Mouse (Mus musculus): ENCODE data around the gene Slc13a2. TPM values are rescaled to one million over a fixed set of nuclear protein-coding genes. Genes with fewer than 3 reads are reported as not detected.

The Slc13a2 gene
- total RNA-seq (2021) = not detected
- long read RNA-seq, experiment 1 = 0 reads
- long read RNA-seq, experiment 2 = 0 reads

DNA sequence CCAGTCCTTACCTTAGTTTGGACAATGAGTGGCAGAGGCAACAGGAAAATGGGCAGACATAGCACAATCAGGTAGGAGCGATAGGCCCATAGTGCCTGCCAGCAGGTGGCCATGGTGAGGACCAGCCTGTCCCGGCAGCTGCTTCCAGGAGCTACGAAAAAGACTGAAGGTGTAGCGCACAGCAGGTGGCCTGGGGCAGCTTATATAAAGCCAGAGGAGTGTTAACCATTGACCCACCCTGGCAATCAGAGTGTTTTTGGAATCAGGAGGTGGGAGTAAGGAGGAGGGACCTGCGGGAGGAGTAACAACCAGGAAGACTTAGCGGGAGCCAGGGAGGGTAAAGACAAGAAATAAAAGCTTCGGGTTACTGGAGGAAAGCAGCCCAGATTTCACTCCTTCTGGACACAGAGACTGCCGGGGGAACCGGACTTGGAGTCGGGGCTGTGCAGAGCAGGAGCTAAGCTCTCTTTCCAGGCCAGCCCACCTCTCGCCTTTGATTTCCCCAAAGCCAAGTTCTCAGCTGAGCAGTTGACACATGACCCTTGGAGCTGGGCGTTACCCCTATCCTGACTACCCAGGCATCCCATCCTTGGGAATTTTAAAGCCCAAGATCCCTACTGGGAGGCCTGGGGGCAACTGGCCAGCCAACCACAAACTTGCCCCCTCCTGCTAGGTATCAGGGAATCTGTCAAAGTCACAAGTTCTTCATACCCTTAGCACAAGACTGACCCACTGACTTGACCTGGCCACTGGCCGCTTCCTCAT lies at the start of gene Slc13a2:
Gene Slc13a2, minus strand, starts transcription at position 163 of the 765 bp plus-strand sequence.
- intact Hi-C loops (cut with DNase I) = no loop called here
- no peak for DNase-seq (ENCODE audit: low spot score in 2 of 2)

DNA sequence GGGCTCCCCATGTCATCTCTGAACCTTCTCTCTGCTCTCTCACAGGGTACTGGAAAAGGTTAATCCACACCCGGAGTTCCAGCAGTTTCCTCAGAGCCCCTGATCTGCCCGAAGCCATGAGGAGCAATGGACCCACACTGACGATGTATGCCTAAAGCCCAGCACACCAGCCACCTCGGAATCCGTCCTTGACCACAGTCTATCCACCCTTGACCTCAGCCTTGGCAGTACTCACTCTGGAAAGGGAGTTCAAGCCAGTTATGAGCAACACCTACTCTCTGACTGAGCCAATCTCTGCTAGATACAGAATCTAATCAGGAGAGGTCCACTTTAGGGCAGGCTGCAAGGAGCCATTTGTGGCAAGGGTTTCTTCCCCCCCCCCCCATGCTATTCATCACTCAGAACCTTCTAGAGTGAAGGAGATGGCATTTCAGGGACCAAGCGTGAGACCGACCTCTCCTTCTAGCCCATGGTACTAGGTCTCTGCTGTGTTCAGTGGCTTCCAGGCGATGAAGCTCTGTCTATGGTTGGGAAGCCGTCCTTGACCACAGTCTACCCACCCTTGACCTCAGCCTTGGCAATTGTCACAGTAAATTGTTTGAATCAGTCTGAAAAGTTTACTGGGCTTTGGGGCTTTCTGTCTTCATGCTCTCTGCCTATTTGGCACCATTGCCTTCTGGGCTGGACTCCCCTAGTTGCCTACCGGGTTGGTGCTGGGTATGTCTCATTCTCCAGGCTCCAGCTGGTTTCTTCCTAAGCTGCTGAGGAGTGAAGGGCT lies 49.5 kb upstream of the Slc13a2 start:
- intact Hi-C loops (cut with DNase I) = no loop called here
- no peak for DNase-seq (ENCODE audit: low spot score in 2 of 2)

DNA sequence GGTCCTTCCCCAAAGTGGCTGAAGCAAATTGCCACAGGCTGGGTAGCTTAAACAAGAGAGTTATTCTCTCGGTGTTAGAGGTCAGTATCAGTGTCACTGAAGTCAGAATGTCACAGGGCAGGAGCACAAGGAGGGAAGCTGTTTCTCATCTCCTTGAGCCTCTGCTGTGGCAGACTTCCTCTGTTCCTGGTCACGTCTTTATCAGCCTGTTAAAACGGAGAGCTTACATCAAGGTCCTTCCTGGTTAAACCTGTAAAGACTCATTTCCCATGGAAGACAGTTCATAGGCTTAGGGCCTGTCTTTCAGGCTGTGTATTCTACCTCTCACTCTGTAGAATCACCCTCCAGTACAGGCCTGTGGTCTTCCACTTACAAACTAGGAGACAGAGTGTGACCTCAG lies 45.9 kb upstream of the Slc13a2 start:
- intact Hi-C loops (cut with DNase I) = no loop called here
- no peak for DNase-seq (ENCODE audit: low spot score in 2 of 2)

DNA sequence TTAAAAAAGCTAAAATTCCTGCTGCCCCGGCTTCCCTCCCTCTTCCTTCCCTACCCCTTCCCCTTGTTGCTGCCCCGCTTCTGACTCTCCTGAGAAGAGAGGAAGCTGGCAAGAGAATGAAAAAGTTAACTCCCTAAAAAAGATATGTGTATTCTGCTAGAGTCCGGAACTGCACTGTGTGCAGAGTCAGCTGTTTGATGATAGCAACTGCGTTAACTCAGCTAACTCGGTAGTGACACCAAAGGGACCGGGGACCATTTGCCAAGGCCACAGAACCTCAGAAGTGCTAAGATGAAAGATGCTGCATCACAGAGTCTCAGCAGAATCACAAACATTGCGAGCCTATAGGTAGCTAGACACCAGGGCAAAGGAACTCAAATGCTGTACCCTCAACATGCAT lies 45.5 kb upstream of the Slc13a2 start:
- no peak for DNase-seq (ENCODE audit: low spot score in 2 of 2)
- intact Hi-C loops (cut with DNase I) = no loop called here

DNA sequence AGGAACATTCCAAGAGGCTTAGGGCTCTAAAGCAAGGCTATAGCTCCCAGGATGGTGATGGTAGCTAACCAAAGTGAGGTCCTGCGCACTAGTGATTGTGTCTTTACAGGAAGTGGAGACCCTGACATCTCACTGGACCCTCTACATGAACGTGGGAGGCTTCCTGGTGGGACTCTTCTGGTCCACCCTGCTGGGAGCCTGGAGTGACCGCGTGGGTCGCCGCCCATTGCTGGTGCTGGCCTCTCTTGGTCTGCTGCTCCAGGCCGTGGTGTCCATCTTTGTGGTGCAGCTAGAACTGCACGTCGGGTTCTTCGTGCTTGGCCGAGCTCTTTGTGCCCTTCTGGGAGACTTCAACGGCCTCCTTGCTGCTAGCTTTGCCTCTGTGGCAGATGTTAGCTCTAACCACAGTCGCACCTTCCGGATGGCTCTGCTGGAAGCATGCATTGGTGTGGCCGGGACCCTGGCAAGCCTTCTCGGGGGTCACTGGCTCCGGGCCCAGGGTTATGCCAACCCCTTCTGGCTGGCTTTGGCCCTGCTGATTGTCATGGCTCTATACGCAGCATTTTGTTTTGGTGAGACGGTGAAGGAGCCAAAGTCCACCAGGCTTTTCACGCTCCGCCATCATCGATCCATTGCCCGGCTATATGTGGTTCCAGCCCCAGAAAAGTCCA lies 44.4 kb upstream of the Slc13a2 start:
- no peak for DNase-seq (ENCODE audit: low spot score in 2 of 2)
- intact Hi-C loops (cut with DNase I) = no loop called here

DNA sequence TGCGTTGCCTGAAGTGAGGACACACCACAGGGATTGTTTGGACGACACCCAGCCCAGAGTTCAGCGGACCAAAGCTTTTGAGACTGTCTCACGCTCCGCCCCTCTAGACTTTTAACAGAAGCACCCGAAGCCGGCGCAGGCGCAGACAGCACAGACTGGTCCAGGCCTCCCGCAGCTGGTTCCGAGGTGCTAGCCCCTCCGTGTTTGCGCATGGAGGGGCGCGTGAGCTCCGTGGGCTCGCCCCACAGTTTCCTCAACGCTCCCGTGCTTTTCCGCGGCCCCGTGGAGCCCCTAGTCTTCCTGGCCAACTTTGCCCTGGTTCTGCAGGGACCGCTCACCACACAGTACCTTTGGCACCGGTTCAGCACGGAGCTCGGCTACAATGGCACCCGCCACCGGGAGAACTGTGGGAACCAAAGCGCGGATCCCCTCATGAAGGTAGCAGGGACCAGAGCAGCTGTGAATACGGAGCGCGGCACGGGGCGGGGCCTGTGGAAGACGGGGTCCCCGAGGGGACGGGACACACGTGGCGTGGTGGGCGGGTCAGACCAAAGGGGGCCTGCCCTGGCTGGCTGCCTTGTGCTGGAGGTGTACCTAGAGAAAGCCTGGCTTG lies 43.7 kb upstream of the Slc13a2 start, which contains the start of gene Slc46a1:
Gene Slc46a1, plus strand, starts transcription at position 130 of the 613 bp plus-strand sequence.
- intact Hi-C loops (cut with DNase I) = no loop called here
- peak; percentile 77 to 81 for DNase-seq (ENCODE audit: low spot score in 2 of 2)

DNA sequence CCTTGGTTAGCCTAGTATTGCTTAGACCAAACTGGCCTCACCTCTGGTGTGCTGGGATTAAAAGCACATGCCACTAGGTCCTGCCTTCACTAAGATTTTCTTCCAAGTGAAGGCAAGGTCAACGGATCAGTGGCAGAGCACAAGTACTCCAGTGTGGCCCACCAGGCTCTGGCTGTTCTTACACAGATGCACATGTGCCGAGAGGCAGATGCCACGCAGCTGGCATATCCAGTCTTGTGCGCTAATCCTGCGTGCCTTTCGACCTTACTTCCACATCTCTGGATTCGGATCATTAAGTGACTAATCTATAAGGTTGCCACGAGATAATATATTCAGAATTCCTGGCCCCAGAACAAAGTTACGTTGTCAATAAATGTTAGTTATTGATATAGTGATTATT lies 43.1 kb upstream of the Slc13a2 start:
- intact Hi-C loops (cut with DNase I) = no loop called here
- no peak for DNase-seq (ENCODE audit: low spot score in 2 of 2)

DNA sequence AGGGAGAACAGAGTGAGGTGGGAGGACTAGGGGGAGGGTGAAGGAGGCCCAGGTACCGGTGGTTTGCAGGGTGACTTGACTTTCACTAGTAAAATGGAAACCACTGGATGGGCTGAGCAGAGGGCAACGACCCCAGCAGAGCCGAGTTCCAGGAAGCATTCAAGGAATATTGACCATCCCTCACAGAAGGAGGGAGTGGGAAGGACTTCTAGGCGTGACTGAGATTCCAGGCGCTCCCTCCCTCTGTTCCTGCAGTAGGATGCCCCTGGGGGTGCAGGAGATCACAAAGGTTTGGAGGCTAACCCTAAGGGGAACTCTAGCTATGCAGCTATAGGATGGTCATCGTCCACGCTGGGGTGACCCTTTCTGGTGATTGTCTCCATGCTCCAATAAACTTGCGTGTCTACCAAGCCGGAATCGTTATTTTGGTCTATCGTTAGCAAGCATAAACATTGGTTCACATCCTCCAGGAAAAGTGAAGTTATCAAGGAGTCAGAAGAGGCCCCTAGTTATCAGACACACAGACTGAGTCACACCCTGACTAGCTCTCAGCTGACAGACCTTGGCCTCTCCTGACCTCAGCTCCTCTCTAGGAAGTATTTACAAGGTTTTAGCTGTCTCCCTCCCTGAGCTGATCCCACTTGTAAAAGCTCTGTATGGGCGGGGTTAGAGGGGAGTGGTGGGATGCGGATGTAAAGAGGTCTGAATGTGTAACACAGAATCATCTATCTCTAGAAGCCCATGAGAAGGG lies 41.4 kb upstream of the Slc13a2 start:
- DNase-seq (ENCODE audit: low spot score in 2 of 2) = no peak
- intact Hi-C loops (cut with DNase I) = no loop called here

DNA sequence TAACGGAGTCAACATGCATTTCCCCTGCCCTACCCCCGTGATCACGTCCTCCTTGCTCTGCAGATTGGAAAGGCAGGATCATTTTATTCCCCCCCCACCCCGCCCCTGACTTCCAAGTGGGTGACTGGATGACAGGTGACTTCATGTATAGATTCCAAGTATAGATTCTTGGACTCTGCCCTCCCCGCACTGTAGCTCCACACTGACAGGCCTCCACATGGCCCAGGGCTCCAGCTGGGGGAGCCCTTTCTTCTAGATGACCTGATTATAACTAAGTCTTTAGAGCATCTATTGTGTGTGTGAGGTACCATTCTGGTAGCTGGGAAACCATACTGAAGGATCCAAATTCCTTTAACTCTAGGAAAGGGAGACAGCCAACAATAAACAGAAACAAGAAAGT lies 40.7 kb upstream of the Slc13a2 start:
- DNase-seq (ENCODE audit: low spot score in 2 of 2) = no peak
- intact Hi-C loops (cut with DNase I) = no loop called here

DNA sequence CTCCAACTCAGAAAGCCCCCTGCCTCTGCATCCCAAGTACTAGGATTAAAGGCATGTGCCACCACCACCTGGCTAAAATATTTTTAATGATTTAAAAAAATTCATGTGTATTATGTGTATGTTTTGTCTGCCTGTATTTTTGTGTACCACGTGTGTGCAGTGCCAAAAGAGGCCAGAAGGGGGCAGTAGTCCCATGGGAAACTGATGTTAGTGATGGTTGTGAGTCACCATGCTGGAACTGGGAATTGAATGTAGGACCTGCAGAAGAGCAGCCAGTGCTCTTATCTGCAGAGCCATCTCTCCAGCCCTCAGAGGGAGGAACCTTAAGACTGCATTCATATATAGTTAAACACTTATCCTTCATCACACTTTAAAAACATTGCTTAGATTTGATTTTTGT lies 39.9 kb upstream of the Slc13a2 start:
- intact Hi-C loops (cut with DNase I) = no loop called here

DNA sequence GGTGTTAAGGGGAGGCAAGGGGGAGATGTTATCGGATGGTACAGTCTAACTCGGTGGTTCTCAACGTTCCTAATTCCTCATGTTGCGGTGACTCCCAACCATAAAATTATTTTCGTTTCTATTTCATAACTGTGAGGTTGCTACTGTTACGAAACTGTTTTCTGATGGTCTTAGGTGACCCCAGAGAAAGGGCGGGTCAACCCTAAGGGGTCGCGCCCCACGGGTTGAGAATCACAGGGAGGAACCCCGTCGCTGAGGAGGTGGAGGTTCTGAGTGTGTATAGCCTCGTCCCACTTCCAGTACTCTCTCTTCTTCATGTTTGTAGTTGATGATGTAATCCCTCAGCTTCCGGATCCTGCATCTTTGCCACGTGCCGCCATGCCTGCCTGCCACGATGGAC lies 36.7 kb upstream of the Slc13a2 start:
- intact Hi-C loops (cut with DNase I) = no loop called here
- DNase-seq (ENCODE audit: low spot score in 2 of 2) = no peak

More for the DNA sequence above, 39.9 kb upstream of the Slc13a2 start:
- DNase-seq (ENCODE audit: low spot score in 2 of 2) = no peak

DNA sequence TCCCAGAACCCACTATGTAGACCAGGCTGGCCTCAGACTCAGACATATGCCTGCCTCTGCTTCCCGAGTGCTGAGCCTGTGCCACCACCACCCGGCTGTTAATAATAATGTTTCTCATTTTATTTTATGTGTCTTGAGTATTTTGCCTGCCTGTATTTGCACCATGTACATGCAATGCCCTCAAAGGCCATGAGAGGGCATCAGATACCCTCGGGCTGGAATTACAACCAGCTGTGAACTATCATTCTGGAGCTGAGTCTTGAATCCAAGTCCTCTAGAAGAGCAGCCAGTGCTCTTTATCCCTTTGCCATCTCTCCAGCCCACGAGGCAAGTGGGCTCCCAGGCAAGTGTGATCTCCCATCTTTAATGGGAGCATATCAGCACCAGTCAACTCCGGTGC lies 33.3 kb upstream of the Slc13a2 start:
- intact Hi-C loops (cut with DNase I) = no loop called here
- DNase-seq (ENCODE audit: low spot score in 2 of 2) = peak in 1 of 2 experiments; percentile 34

DNA sequence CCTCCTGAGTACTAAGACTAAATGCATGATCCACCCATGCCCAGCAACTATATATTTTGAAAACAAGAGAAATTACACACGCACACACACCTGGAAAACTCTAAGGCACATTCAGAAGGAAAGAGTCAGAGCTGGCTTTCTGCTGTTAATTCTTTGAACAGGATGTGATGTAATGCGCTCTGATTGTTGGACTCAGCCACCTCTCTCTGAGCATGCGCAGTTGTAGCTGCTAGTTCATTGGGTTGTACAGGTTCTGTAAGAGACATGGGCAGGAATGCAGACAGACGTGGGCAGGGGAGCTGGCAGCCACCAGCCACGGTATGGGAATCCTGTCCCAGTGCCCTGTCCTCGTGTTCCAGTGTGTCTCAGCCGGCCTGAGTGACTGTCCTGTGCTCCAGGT lies 32.3 kb upstream of the Slc13a2 start:
- intact Hi-C loops (cut with DNase I) = no loop called here

DNA sequence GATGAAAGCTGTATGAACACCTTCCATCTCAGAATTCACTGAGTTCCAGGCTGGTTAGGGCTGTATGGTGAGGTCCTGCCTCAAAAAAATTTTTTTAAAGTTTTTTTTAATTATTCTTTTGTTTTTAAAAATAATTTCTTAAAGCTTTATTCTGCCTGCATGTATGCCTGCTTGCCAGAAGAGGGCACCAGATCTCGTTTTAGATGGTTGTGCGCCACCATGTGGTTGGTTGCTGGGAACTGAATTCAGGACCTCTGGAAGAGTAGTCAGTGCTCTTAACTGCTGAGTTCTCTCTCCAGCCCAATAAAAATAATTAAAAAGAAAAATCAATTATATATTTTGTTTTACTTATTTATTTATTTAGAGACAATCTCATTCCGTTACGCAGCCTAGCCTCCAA lies 31.7 kb upstream of the Slc13a2 start:
- DNase-seq (ENCODE audit: low spot score in 2 of 2) = peak; percentile 54 to 70
- intact Hi-C loops (cut with DNase I) = no loop called here

More for the DNA sequence above, 32.3 kb upstream of the Slc13a2 start:
- DNase-seq (ENCODE audit: low spot score in 2 of 2) = no peak

DNA sequence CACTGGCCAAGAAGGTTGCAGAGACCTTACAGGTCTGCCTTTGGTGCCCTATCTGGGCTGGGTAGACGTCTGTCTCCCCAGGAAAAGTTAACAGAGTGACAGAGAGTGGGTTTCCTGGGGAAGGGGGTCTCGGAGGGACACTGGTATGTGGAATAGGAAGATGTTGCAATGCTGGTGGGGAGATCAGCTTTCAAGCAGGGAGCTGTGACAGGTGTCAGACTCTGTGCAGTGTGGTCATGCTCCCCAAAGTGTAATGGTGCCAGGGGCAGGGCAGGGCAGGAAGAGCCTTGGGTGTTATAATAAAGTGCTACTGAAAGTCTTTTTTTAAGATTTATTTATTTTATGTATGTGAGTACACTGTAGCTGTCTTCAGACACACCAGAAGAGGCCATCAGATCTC lies 28.3 kb upstream of the Slc13a2 start:
- intact Hi-C loops (cut with DNase I) = no loop called here

DNA sequence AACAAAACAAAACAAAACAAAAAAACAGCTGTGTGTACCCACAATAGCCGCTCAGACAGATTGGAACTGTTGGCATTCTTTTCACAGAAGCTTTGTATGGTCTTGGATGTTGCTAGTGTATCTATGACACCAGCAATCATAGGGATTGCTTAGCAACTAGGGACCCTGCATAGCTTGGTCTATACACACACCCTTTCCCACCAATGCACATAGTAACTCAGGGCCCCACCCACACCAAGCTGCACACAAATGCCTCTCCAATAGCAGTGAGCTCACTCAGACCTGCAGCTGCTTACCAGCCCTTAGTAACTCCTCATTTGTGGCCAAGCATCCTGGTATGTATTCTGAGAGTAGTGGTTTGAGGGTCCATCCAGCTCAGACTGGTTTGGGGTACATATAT lies 26.2 kb upstream of the Slc13a2 start:
- intact Hi-C loops (cut with DNase I) = no loop called here

More for the DNA sequence above, 28.3 kb upstream of the Slc13a2 start:
- DNase-seq (ENCODE audit: low spot score in 2 of 2) = no peak

DNA sequence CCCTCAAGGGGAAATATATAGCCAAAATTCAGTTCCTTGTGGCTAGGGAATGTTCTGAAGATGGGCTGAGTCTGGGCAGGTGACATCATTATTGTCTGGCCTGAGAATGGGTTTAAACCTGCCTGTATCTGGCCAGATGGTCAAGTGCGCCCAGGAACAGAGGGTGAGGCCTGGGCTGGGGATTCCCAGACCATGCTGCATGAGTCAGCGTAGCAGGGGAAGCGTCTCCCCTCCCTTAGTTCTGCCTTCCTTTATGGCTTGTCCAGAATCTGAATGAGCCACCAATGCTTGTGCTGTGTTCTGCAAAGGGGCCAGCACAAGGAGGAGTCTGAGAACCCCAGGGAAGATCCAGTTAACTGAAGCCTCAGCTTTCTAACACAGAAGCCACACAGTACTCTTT lies 25.2 kb upstream of the Slc13a2 start:
- DNase-seq (ENCODE audit: low spot score in 2 of 2) = no peak
- intact Hi-C loops (cut with DNase I) = no loop called here

More for the DNA sequence above, 26.2 kb upstream of the Slc13a2 start:
- DNase-seq (ENCODE audit: low spot score in 2 of 2) = no peak

DNA sequence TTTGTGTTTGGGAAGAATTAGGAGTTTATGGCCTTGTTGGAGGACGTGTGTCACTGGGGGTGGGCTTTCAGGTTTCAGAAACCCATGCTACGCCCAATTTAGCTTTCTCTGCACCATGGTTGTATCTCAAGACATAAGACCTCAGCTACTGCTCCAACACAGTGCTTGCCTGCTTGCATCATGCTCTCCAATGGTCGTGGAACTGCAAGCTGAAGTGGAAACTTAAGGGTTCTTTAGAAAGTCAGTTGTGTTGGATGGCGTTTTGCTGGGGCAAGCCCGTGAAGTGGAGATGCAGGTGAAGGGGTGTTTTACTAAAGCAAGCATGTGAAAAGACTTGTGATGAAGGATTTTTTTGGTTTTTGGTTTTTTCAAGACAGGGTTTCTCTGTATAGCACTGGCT lies 21.1 kb upstream of the Slc13a2 start:
- intact Hi-C loops (cut with DNase I) = no loop called here
- no peak for DNase-seq (ENCODE audit: low spot score in 2 of 2)

DNA sequence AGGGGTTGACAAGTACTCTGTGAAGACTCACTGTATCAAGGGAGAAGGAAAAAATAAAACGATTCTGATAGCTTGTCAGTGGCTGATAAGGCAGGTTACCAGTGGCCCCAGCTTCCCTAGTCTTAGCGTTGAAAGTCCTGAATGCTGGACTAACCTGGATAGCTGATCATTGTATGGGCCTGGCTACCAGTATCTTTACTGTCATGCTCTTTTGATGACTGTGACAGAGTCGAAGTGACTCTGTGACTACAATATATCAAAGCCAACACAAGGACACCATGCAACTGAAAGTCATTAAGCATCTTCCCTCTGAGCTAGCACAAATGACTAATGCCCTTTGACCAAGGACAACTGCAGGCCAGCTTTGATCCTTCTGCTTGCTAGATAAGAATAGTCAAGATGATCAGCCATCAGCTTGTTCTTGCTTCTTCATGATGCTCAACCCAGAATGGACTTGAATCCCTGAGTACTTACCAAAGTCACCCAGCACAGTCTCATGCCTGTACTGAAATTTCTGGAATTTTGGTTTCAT lies 16.4 kb upstream of the Slc13a2 start:
- intact Hi-C loops (cut with DNase I) = no loop called here
- no peak for DNase-seq (ENCODE audit: low spot score in 2 of 2)
